Mouse (Mus musculus): Measurements from ENCODE around the gene Eif4ebp2. TPM values are rescaled to one million over a fixed set of nuclear protein-coding genes. Genes with fewer than 3 reads are reported as not detected.

Eif4ebp2 gene
- polyA plus RNA-seq, 1 experiment from 2014 or later, result 57.4 TPM

DNA sequence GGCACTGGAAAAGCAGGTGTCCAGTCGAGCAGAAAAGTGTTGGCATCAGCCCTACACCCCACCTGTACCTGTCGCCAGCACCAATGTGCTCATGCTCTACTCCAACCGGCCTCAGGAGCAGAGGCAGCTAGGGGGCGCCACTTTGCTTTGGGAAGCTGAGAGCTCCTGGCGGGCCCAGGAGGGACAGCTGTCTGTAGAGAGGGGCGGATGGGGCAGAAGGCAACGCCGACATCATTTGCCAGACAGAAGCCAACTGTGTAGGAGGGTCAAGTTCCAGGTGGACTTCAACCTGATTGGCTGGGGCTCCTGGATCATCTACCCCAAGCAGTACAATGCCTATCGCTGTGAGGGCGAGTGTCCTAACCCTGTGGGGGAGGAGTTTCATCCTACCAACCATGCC lies 29.2 kb downstream of the Eif4ebp2 start:
- ATAC-seq (ENCODE audit: low FRiP score, low TSS enrichment), result no peak
- WGBS, result 59% methylated on average over 10 of the region's 10 CpGs
- H3K4me1 ChIP-seq (ENCODE audit: insufficient read depth, low read length), result peaks cover 21% of the 10 kb centered on the region
- H3K36me3 ChIP-seq (ENCODE audit: insufficient read depth, low read length), result no peaks in the 10 kb centered on the region
- H3K9ac ChIP-seq (replicated peaks; ENCODE audit: low read length), result no peak overlapping the region
- H3K9me3 ChIP-seq (ENCODE audit: low read length), result no peaks in the 10 kb centered on the region
- no peak overlapping the region for H3K4me3 ChIP-seq (ENCODE audit: low read length)
- peaks cover 21% of the 10 kb centered on the region for H3K27me3 ChIP-seq (ENCODE audit: insufficient read depth, low read length)
- H3K4me2 ChIP-seq (replicated peaks; ENCODE audit: low read depth, low read length), result no peak overlapping the region
- no peak overlapping the region for H3K27ac ChIP-seq (ENCODE audit: low read length)

DNA sequence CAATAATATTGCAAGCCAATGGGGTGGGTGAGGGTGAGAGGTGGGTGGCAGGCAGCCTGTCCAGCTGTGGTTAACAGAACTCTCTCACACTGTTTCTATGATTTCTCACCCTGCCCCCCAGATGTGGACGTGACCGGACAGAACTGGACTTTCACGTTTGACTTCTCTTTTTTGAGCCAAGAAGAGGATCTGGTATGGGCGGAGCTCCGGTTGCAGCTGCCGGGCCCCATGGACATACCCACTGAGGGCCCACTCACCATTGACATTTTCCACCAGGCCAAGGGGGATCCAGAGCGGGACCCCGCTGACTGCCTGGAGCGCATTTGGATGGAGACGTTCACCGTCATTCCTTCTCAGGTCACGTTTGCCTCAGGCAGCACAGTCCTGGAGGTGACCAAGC lies 29.6 kb downstream of the Eif4ebp2 start:
- Histone ChIP-seq H3K9me3 (ENCODE audit: low read length) (no peaks in the 10 kb centered on the region), H3K27ac (ENCODE audit: low read length) (no peak overlapping the region), H3K4me1 (ENCODE audit: insufficient read depth, low read length) (peaks cover 22% of the 10 kb centered on the region), H3K36me3 (ENCODE audit: insufficient read depth, low read length) (no peaks in the 10 kb centered on the region), H3K4me2 (replicated peaks; ENCODE audit: low read depth, low read length) (no peak overlapping the region), H3K4me3 (ENCODE audit: low read length) (no peak overlapping the region), H3K27me3 (ENCODE audit: insufficient read depth, low read length) (peaks cover 25% of the 10 kb centered on the region), H3K9ac (replicated peaks; ENCODE audit: low read length) (no peak overlapping the region)
- WGBS, result 84% methylated on average over 12 of the region's 12 CpGs
- ATAC-seq (ENCODE audit: low FRiP score, low TSS enrichment), result no peak

DNA sequence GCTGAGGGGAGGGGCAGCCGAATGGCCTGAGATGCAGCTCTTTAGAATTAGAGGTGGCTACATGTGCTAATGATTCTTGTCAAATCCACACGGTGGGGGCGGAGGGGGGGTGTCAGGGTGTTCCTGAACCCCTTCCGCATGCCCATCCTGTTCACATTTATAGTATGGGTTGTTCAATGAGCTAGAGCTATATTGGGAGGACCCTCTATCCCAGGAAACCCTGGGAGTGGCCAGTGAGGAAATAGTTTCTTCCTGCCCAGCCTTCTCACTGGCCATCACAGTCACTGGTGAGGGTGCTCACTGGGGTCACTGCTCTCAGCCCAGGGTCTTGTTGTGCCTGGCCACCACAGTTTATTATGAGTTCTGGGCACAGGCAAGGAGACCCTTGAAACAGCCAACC lies 32.5 kb downstream of the Eif4ebp2 start:
- H3K27me3 ChIP-seq (ENCODE audit: insufficient read depth, low read length), result peaks cover 48% of the 10 kb centered on the region
- H3K36me3 ChIP-seq (ENCODE audit: insufficient read depth, low read length), result no peaks in the 10 kb centered on the region
- no peak overlapping the region for H3K4me2 ChIP-seq (replicated peaks; ENCODE audit: low read depth, low read length)
- no peak overlapping the region for H3K27ac ChIP-seq (ENCODE audit: low read length)
- WGBS, result 59% methylated on average over 4 of the region's 4 CpGs
- no peak for ATAC-seq (ENCODE audit: low FRiP score, low TSS enrichment)
- H3K9ac ChIP-seq (replicated peaks; ENCODE audit: low read length), result no peak overlapping the region
- H3K4me1 ChIP-seq (ENCODE audit: insufficient read depth, low read length), result peaks cover 22% of the 10 kb centered on the region
- H3K9me3 ChIP-seq (ENCODE audit: low read length), result no peaks in the 10 kb centered on the region
- no peak overlapping the region for H3K4me3 ChIP-seq (ENCODE audit: low read length)

DNA sequence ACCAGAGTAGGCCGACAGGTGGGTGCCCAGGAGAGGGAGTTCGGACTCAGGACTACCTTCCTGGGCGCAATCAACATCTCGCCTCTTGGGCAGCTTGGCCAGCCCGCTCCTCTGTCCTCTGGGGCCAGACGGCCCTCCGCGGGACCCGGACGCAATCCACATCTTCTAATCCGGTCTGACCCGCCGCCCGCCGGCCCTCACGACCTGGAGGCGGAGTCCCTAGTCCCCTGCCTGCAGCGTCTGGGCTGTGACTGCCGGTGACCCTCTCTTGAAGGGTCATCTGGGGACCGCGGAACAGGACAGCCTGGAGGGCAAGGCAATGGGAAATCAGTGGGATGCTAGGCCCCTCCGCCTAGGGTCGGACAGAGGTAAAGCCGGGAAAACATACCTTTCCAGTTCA lies 33.3 kb downstream of the Eif4ebp2 start:
- H3K27me3 ChIP-seq (ENCODE audit: insufficient read depth, low read length), result peaks cover 48% of the 10 kb centered on the region
- H3K9ac ChIP-seq (replicated peaks; ENCODE audit: low read length), result no peak overlapping the region
- no peak for ATAC-seq (ENCODE audit: low FRiP score, low TSS enrichment)
- H3K27ac ChIP-seq (ENCODE audit: low read length), result no peak overlapping the region
- no peaks in the 10 kb centered on the region for H3K36me3 ChIP-seq (ENCODE audit: insufficient read depth, low read length)
- H3K4me3 ChIP-seq (ENCODE audit: low read length), result peak overlapping the region; percentile 53; the same call in 1 of the 2 replicates
- 5% methylated on average over 23 of the region's 24 CpGs for WGBS
- H3K4me2 ChIP-seq (replicated peaks; ENCODE audit: low read depth, low read length), result peak overlapping the region; percentile 89
- no peaks in the 10 kb centered on the region for H3K9me3 ChIP-seq (ENCODE audit: low read length)
- peaks cover 14% of the 10 kb centered on the region for H3K4me1 ChIP-seq (ENCODE audit: insufficient read depth, low read length)

DNA sequence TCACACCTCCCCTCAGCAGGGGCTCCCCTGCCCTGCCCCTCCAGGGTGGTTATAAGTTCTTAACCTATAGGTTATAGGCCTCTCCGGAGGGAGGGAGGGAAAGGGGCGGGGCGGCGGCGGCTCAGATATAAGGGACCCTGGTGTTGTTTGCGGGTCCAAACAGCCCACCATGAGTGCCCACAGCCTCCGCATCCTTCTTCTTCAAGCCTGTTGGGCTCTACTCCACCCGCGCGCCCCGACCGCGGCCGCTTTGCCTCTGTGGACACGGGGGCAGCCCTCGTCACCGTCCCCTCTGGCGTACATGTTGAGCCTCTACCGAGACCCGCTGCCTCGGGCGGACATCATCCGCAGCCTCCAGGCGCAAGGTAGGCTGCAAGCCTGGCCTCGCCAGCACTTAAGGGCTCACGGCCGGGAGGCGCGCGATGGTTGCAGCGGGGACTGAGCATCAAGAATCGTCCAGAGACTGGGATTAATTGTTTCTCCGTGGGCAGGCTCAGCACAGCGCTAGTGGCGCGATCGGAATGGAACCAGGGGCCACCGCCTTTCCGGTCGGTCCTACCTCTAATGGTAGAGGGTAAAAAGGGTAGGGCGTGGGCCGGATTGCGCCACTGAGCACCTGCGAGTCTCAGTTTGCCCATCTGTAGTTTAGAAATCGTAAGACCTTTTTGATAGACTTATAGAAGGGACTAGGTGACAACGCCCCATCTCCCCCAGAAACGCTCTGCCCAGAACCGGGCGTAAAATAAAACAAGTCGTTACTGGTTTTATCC lies 34.1 kb downstream of the Eif4ebp2 start:
- H3K27me3 ChIP-seq (ENCODE audit: insufficient read depth, low read length), result peaks cover 48% of the 10 kb centered on the region
- H3K9me3 ChIP-seq (ENCODE audit: low read length), result no peaks in the 10 kb centered on the region
- peak overlapping the region; percentile 59 for H3K9ac ChIP-seq (replicated peaks; ENCODE audit: low read length)
- no peak overlapping the region for H3K27ac ChIP-seq (ENCODE audit: low read length)
- H3K4me2 ChIP-seq (replicated peaks; ENCODE audit: low read depth, low read length), result peak overlapping the region; percentile 89
- ATAC-seq (ENCODE audit: low FRiP score, low TSS enrichment), result peak; percentile 47; the same call in 1 of the 2 replicates
- peak overlapping the region; percentile 53 for H3K4me3 ChIP-seq (ENCODE audit: low read length)
- H3K36me3 ChIP-seq (ENCODE audit: insufficient read depth, low read length), result no peaks in the 10 kb centered on the region
- H3K4me1 ChIP-seq (ENCODE audit: insufficient read depth, low read length), result peaks cover 13% of the 10 kb centered on the region
- 1% methylated on average over 50 of the region's 50 CpGs for WGBS

DNA sequence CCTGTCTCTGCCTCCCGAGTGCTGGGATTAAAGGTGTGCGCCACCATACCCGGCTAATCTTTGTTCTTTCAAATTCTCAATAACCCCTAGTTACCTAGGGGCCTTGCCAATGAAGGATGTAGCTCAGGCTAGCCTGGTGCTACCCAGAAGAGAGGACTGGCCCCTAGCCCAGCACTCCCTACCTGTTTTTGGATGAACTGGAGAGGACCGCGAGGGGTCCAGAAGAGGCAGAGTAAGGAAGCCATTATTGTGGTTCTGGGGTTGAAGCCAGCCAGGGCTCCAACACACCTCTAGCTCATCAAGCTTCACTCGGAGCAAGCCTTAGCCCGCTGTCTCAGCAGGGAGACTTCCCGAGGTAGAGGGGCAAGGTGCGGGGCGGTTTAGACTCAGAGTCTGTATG lies 34.8 kb downstream of the Eif4ebp2 start, which contains the start of gene Nodal:
TSS of gene Nodal (plus strand) at position 301 of the 400 bp plus-strand sequence.
- no peaks in the 10 kb centered on the region for H3K9me3 ChIP-seq (ENCODE audit: low read length)
- 0 out of 2 replicates have a peak, but pooled peaks have one; percentile 26 for ATAC-seq (ENCODE audit: low FRiP score, low TSS enrichment)
- H3K27me3 ChIP-seq (ENCODE audit: insufficient read depth, low read length), result peaks cover 48% of the 10 kb centered on the region
- H3K27ac ChIP-seq (ENCODE audit: low read length), result no peak within 1 kb of the TSS
- peak within 1 kb of the TSS; percentile 59 for H3K9ac ChIP-seq (replicated peaks; ENCODE audit: low read length)
- H3K4me1 ChIP-seq (ENCODE audit: insufficient read depth, low read length), result peaks cover 13% of the 10 kb centered on the region
- H3K4me2 ChIP-seq (replicated peaks; ENCODE audit: low read depth, low read length), result peak within 1 kb of the TSS; percentile 89
- 25% methylated on average over 10 of the region's 10 CpGs for WGBS
- H3K4me3 ChIP-seq (ENCODE audit: low read length), result peak within 1 kb of the TSS; percentile 53
- H3K36me3 ChIP-seq (ENCODE audit: insufficient read depth, low read length), result no peaks in the 10 kb centered on the region

DNA sequence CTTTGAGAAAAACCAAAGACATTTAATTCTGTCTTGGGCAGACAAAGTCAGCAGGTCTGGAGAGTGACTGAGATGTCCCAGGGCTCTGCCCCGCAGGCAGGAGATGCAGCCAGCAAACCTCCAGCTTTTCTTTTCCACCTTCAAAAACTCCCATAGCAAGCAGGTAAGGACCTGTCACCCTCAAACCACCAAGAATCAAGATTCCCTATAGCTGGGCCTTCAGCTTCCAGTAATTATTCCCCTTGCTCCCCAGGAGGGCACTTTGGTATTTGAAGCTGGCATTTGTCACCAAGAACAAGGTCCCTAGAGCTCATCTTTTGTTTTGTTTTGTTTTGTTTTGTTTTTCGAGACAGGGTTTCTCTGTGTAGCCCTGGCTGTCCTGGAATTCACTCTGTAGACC lies 35.4 kb downstream of the Eif4ebp2 start:
- Histone ChIP-seq H3K9ac (replicated peaks; ENCODE audit: low read length) (no peak overlapping the region), H3K4me3 (ENCODE audit: low read length) (no peak overlapping the region), H3K4me1 (ENCODE audit: insufficient read depth, low read length) (peaks cover 13% of the 10 kb centered on the region), H3K36me3 (ENCODE audit: insufficient read depth, low read length) (no peaks in the 10 kb centered on the region), H3K9me3 (ENCODE audit: low read length) (no peaks in the 10 kb centered on the region), H3K27ac (ENCODE audit: low read length) (no peak overlapping the region), H3K4me2 (replicated peaks; ENCODE audit: low read depth, low read length) (no peak overlapping the region), H3K27me3 (ENCODE audit: insufficient read depth, low read length) (peaks cover 48% of the 10 kb centered on the region)
- ATAC-seq (ENCODE audit: low FRiP score, low TSS enrichment), result no peak
- whole genome bisulfite sequencing, result 32% methylated on average over 2 of the region's 2 CpGs

DNA sequence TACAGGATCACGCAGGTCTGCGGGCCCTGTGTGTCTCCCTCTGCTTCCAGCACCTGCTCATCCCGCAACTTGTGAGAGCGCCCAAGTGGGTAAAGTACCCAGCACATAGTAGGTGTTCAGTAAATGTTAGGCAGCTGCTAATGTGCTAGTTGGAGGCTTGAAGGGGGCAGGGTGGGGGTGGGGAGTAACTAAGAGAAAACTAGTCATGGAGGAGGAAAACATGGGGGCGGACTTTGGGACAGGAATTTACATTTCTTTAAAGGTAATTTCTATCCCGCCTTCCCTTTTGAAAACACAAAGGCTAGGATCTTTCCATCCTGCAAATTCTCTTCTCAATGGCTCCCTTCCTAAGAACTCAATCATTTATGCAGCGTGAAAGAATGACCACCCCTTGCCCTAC lies 35.9 kb downstream of the Eif4ebp2 start:
- Histone ChIP-seq H3K27ac (ENCODE audit: low read length) (no peak overlapping the region), H3K4me3 (ENCODE audit: low read length) (no peak overlapping the region), H3K4me1 (ENCODE audit: insufficient read depth, low read length) (peaks cover 13% of the 10 kb centered on the region), H3K9me3 (ENCODE audit: low read length) (no peaks in the 10 kb centered on the region), H3K9ac (replicated peaks; ENCODE audit: low read length) (no peak overlapping the region), H3K4me2 (replicated peaks; ENCODE audit: low read depth, low read length) (no peak overlapping the region), H3K27me3 (ENCODE audit: insufficient read depth, low read length) (peaks cover 48% of the 10 kb centered on the region), H3K36me3 (ENCODE audit: insufficient read depth, low read length) (no peaks in the 10 kb centered on the region)
- WGBS, result 37% methylated on average over 7 of the region's 7 CpGs
- ATAC-seq (ENCODE audit: low FRiP score, low TSS enrichment), result no peak

DNA sequence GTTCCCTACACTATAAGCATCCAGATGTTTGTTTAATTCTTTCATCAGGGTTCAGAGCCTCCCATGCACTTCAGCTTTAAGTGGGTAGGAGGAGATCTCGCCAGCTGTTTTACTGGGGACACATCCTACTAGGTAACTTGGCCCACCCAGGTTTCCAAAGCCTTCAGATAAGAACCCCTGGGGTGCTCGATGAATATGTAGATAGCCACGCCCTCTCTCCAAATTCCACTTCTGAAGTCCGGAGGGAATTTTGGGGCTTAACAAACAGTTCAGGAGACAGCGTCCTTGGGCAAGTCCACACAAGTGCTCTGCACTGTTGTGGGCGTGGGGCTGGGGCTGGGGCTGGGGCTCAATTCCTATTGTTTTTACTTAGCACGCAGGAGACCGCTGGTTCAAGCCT lies 36.6 kb downstream of the Eif4ebp2 start:
- Histone ChIP-seq H3K36me3 (ENCODE audit: insufficient read depth, low read length) (no peaks in the 10 kb centered on the region), H3K9me3 (ENCODE audit: low read length) (no peaks in the 10 kb centered on the region), H3K4me1 (ENCODE audit: insufficient read depth, low read length) (peaks cover 13% of the 10 kb centered on the region), H3K27ac (ENCODE audit: low read length) (no peak overlapping the region), H3K9ac (replicated peaks; ENCODE audit: low read length) (no peak overlapping the region), H3K4me2 (replicated peaks; ENCODE audit: low read depth, low read length) (no peak overlapping the region), H3K4me3 (ENCODE audit: low read length) (no peak overlapping the region), H3K27me3 (ENCODE audit: insufficient read depth, low read length) (peaks cover 48% of the 10 kb centered on the region)
- WGBS, result 28% methylated on average over 8 of the region's 8 CpGs
- ATAC-seq (ENCODE audit: low FRiP score, low TSS enrichment), result no peak

DNA sequence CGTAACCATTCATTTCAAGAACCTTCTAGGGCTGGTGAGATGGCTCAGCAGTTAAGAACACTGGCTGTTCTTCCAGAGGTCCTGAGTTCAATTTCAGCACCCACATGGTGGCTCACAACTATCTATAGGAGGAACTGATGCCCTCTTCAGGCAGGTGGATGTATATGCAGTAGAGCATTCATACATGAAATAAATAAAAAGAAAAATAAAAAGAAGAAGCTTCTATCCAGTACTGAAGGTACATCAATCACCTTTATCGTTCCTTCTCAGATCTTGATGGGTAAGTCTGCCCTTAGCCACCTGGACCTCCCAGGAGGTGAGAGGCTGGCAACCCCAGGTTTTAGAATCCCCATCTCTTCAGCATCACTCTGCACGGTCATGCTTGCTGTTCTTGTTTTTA lies 37.2 kb downstream of the Eif4ebp2 start:
- Histone ChIP-seq H3K9me3 (ENCODE audit: low read length) (no peaks in the 10 kb centered on the region), H3K27ac (ENCODE audit: low read length) (no peak overlapping the region), H3K27me3 (ENCODE audit: insufficient read depth, low read length) (peaks cover 47% of the 10 kb centered on the region), H3K4me2 (replicated peaks; ENCODE audit: low read depth, low read length) (no peak overlapping the region), H3K4me1 (ENCODE audit: insufficient read depth, low read length) (peaks cover 13% of the 10 kb centered on the region), H3K36me3 (ENCODE audit: insufficient read depth, low read length) (no peaks in the 10 kb centered on the region), H3K9ac (replicated peaks; ENCODE audit: low read length) (no peak overlapping the region), H3K4me3 (ENCODE audit: low read length) (no peak overlapping the region)
- ATAC-seq (ENCODE audit: low FRiP score, low TSS enrichment), result no peak
- 59% methylated on average over 3 of the region's 3 CpGs for WGBS
